Mouse (Mus musculus) erythroblast, embryonic 14.5 days (primary cell): ENCODE data around the gene Ifnlr1.
"Not testable (repeated sequence)": the region's sequence is repeated elsewhere in the genome, so short reads cannot be mapped to it uniquely, and the experiment has no call there.

Source experiments
- GATA1 ChIP-seq: IDR thresholded peaks from 2 replicates; pipeline ENCODE4 v1.6.1; 2012; ENCODE audit warnings: low read length, inconsistent platforms, mixed read lengths
- TAL1 ChIP-seq: IDR thresholded peaks from 3 replicates; pipeline ENCODE4 v1.6.1; 2012; ENCODE audit warnings: low read length, inconsistent platforms, mixed read lengths

DNA sequence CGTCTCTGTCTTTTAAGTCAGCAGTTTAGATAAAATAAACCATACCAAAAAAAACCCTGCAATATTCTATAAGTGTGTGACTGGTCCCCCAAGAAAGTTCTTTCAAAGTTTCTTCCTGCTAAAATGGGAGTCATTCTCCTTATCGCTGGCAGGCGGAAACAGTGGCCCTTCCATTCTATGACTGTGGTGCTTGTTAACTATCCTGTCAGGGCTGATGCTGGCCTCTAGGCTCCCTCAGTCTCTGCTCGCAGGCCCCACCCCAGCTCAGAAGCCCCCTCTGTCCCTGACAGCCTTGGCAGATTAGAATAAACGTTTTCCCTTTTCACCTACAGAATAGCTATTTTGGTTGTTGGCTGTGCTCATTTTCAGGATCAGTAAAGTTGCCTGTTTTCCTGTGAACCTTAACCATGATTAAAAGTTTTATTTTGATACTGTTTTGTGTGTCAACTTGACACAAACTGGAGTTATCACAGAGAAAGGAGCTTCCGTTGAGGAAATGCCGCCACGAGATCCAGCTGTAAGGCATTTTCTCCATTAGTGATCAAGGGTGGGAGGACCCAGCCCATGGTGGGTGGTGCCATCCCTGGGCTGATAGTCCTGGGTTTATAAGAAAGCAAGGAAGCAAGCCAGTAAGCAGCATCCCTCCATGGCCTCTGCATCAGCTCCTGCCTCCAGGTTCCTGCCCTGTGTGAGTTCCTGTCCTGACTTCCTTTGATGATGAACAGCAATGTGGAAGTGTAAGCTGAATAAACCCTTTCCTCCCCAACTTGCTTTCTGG is 44.6 kb upstream of the Ifnlr1 start:
- TF ChIP-seq GATA1, TAL1: not testable (repeated sequence)
